In genomic region chr12:99205734-99206133, GRCm38 (mm10) we compare ENCODE assay signal across 22 mouse cellular contexts.
DNase-seq lines count a peak whose midpoint lies in the region; ATAC-seq lines count a peak whose summit lies in the region.
"Had no signal": no experiment of that assay in that cellular context is flagged by ENCODE, and none has a peak within 500 bp of the region (broad histone marks: within the 10 kb centered on the region; RNA-seq: fewer than 3 reads in every experiment).

No protein-coding gene starts in this region.

- DNase-seq in midbrain, embryonic 10.5 days (ENCODE audit: low spot score) = no peak
- DNase-seq in cerebellum, postnatal 36 days = no peak
- no peak for DNase-seq in adrenal gland, postnatal 10 days
- DNase-seq: adrenal gland, adult 8-10 months; cerebellum, adult 11-12 months; cerebellum, adult 9-10 months; cerebellum, postnatal 25 days; gastrocnemius, postnatal 10 days; heart, postnatal 36 days; kidney, adult 2 months had no signal

- H3K4me1 ChIP-seq in midbrain, embryonic 10.5 days = peaks cover 9% of the 10 kb centered on the region; the same call in 1 of the 2 replicates
- peaks cover 3% of the 10 kb centered on the region; the same call in 1 of the 2 replicates for H3K4me1 ChIP-seq in midbrain, embryonic 16.5 days (ENCODE audit: control insufficient read depth, insufficient read depth, low read length)
- no peaks in the 10 kb centered on the region for H3K4me1 ChIP-seq in kidney, embryonic 14.5 days (ENCODE audit: control insufficient read depth, insufficient read depth, low read length)
- H3K4me1 ChIP-seq: forebrain, embryonic 15.5 days; hindbrain, embryonic 13.5 days had no signal

- WGBS in midbrain, embryonic 10.5 days = 89% methylated on average over 8 of the region's 8 CpGs
- WGBS in midbrain, embryonic 16.5 days = 98% methylated on average over 8 of the region's 8 CpGs
- WGBS in kidney, embryonic 14.5 days = 93% methylated on average over 8 of the region's 8 CpGs

- H3K9me3 ChIP-seq in midbrain, embryonic 10.5 days (replicated peaks) = no peaks in the 10 kb centered on the region
- no peaks in the 10 kb centered on the region for H3K9me3 ChIP-seq in midbrain, embryonic 16.5 days (replicated peaks; ENCODE audit: control insufficient read depth, low read length, poor library complexity, severe bottlenecking)
- no peaks in the 10 kb centered on the region for H3K9me3 ChIP-seq in kidney, embryonic 14.5 days (ENCODE audit: control insufficient read depth, low read length)
- H3K9me3 ChIP-seq: embryonic facial prominence, embryonic 10.5 days; forebrain, embryonic 15.5 days; heart, embryonic 13.5 days; hindbrain, embryonic 13.5 days had no signal

- no peak for ATAC-seq in midbrain, embryonic 16.5 days
- peak; percentile 41 for ATAC-seq in CD4-positive, CD25-positive, alpha-beta regulatory T cell, adult 4 months
- ATAC-seq in granulocyte monocyte progenitor cell, adult 5-6 weeks (replicated peaks; ENCODE audit: poor library complexity, severe bottlenecking) = 0 out of 2 replicates have a peak, but pooled peaks have one; percentile 22
- ATAC-seq in megakaryocyte progenitor cell, adult 5-6 weeks (replicated peaks; ENCODE audit: poor library complexity) = 0 out of 2 replicates have a peak, but pooled peaks have one; percentile 23
- ATAC-seq in kidney, embryonic 14.5 days (ENCODE audit: low FRiP score, low TSS enrichment) = no peak
- ATAC-seq: forebrain, embryonic 15.5 days; hindbrain, postnatal 0 days; intestine, embryonic 16.5 days; Patski had no signal

- H3K27me3 ChIP-seq in midbrain, embryonic 10.5 days (ENCODE audit: low read depth, poor library complexity, severe bottlenecking) = peaks cover 12% of the 10 kb centered on the region; the same call in 1 of the 2 replicates
- no peaks in the 10 kb centered on the region for H3K27me3 ChIP-seq in midbrain, embryonic 16.5 days (ENCODE audit: control insufficient read depth, insufficient read depth, low read depth, low read length)
- no peaks in the 10 kb centered on the region for H3K27me3 ChIP-seq in kidney, embryonic 14.5 days (ENCODE audit: control insufficient read depth, insufficient read depth, low read length)
- H3K27me3 ChIP-seq: forebrain, embryonic 15.5 days; heart, embryonic 13.5 days; hindbrain, embryonic 13.5 days; Patski had no signal

- H3K4me3 ChIP-seq in midbrain, embryonic 10.5 days = no peak overlapping the region
- no peak overlapping the region for H3K4me3 ChIP-seq in midbrain, embryonic 16.5 days (ENCODE audit: low read depth, low read length)
- H3K4me3 ChIP-seq in kidney, embryonic 14.5 days (ENCODE audit: low read length) = no peak overlapping the region
- H3K4me3 ChIP-seq: embryonic facial prominence, embryonic 10.5 days; forebrain, embryonic 15.5 days; heart, embryonic 13.5 days; hindbrain, embryonic 13.5 days had no signal

- no peak overlapping the region for H3K9ac ChIP-seq in midbrain, embryonic 16.5 days (ENCODE audit: low read depth, low read length)
- H3K9ac ChIP-seq in kidney, embryonic 14.5 days (ENCODE audit: low read depth, low read length) = no peak overlapping the region
- H3K9ac ChIP-seq: forebrain, embryonic 15.5 days; heart, embryonic 13.5 days; hindbrain, embryonic 13.5 days had no signal

- 0 out of 2 replicates have a peak overlapping the region, but pooled peaks have one; percentile 23 for H3K27ac ChIP-seq in midbrain, embryonic 10.5 days (replicated peaks)
- H3K27ac ChIP-seq in midbrain, embryonic 16.5 days (ENCODE audit: low read length) = no peak overlapping the region
- no peak overlapping the region for H3K27ac ChIP-seq in kidney, embryonic 14.5 days (ENCODE audit: low read depth, low read length)
- H3K27ac ChIP-seq: embryonic facial prominence, embryonic 10.5 days; forebrain, embryonic 15.5 days; heart, embryonic 13.5 days; hindbrain, embryonic 13.5 days; hindbrain, postnatal 0 days had no signal

- peaks cover 49% of the 10 kb centered on the region for H3K36me3 ChIP-seq in midbrain, embryonic 10.5 days
- H3K36me3 ChIP-seq in midbrain, embryonic 16.5 days (ENCODE audit: control insufficient read depth, insufficient read depth, low read length) = no peaks in the 10 kb centered on the region
- no peaks in the 10 kb centered on the region for H3K36me3 ChIP-seq in kidney, embryonic 14.5 days (ENCODE audit: control insufficient read depth, insufficient read depth, low read length)
- H3K36me3 ChIP-seq: forebrain, embryonic 15.5 days; hindbrain, embryonic 13.5 days had no signal

- H3K4me2 ChIP-seq in midbrain, embryonic 16.5 days (ENCODE audit: low read length) = no peak overlapping the region
- no peak overlapping the region for H3K4me2 ChIP-seq in kidney, embryonic 14.5 days (replicated peaks; ENCODE audit: low read depth, low read length)
- H3K4me2 ChIP-seq: forebrain, embryonic 15.5 days; heart, embryonic 13.5 days; hindbrain, embryonic 13.5 days had no signal

Comparison
In these comparisons a context has a peak if more than half of its experiments do, and no peak if none do; other contexts are left out.
1. ATAC-seq: peak in CD4-positive, CD25-positive, alpha-beta regulatory T cell, adult 4 months (single experiment), granulocyte monocyte progenitor cell, adult 5-6 weeks (single experiment) and megakaryocyte progenitor cell, adult 5-6 weeks (single experiment); none in midbrain, embryonic 16.5 days (single experiment) and kidney, embryonic 14.5 days (single experiment).